Mouse (Mus musculus) kidney, adult 9 months (tissue): ENCODE measurements at regions not wholly inside any gene's neighbourhood (a gene's known extent, or its start where the extent isn't known, plus 50 kb on each side); places are given as distances from the start of the nearest gene placed in this dataset.
"Not testable (repeated sequence)": the region's sequence is repeated elsewhere in the genome, so short reads cannot be mapped to it uniquely, and the experiment has no call there.

ENCODE experiments used
- DNase-seq: peaks from one replicate; pipeline ENCODE4 v3.0.0; 2022

DNA sequence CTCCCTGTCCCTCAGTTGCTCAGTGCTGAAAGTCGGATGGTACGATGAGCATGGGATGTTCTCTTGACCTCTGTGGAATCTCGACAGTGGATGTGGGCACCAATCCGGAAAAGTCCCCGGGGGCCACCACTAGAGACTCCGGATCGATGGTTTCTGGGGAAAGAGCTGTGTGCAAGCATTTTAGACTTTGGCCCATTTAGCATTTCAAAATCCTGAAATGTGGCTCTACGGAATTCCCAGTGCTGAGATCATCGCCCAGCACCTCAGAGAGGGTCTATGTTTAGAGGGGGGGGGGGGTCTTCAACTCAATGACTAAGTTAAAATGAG, 68.6 kb downstream of the Tomm20 start:
- peak; percentile 35 for DNase-seq

GRCm38 (mm10) chr8:126876300-126877038, 69.2 kb downstream of the Tomm20 start:
- peak; percentile 95 for DNase-seq

DNA sequence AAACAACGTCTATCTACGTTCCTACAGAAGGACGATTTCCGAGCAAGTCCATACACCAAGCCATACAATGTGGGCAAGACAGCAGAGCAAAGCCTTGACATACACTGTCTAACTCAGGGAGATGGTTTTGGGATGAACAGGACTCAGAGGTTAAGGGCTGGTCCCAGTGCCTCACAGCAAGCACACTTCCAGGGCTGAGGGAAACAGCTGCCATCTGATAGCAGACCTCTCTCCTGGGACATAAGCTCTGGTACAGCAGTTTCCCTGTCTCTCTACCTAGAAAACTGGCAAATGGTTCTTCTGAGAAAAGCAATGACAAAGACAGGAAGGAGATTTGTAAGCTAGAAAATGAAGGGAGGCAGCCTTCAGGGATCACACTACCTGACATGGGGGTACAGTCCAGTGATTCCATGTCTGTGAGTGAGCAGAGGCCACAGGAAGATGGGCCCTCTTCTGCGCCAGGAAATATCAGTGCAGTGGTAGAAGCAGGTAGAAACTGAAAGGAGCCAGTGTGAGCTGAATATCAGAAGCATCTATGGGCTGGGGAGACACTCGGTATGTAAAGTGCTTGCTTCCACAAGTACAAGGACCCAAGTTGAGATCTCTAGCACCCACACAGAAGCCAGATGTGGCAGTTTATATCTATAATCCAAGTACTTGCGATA, 70.0 kb downstream of the Tomm20 start:
- peak; percentile 52 for DNase-seq

GRCm38 (mm10) chr8:126874846-126875245, 70.8 kb downstream of the Tomm20 start:
- no peak for DNase-seq

- DNase-seq, result no peak
These were observed 71.4 kb downstream of the Tomm20 start for GRCm38 (mm10) chr8:126874126-126874730.

- DNase-seq, result no peak
These were observed 72.3 kb downstream of the Tomm20 start for GRCm38 (mm10) chr8:126873306-126873705.

DNA sequence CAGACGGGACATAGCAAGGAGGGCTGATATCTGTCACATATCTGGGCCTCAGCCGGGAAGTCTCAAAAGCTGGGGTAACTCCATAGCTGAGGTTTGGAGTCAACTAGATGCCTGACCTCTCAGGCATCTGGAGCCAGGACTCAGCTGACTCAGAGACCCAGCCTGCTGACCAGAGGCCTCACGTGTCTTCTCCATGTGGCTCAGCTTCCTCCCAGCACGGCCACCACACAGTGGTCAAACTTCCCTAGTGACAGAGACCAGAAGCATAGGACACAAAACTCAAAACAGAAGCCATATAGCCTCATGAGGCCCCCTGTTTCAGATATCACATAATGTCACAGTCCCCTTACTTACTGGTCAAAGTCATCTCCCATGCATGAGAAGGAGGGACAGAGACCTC, 73.1 kb downstream of the Tomm20 start:
- peak; percentile 81 for DNase-seq

GRCm38 (mm10) chr8:126872133-126872532, 73.5 kb downstream of the Tomm20 start:
- no peak for DNase-seq

DNA sequence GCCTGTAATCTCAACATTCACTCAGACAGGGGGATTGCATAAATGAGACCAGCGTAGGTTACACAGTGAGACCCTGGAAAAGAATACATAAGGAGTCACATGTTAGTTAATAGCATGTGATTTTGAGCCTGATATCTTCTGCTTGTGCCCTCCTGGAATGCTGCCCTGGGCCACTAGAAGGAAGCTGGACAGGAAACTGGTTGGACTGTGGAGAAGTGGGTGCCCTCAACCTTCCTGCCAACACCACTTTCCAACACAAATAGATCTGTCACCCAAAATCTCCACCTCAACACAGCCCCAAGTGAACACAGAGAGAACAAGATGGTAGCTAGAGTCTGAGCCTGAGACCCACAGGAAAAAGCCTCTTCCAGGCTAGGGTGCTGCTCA, 76.2 kb downstream of the Tomm20 start:
- no peak for DNase-seq

- peak; percentile 78 for DNase-seq
These were observed 76.7 kb downstream of the Tomm20 start for GRCm38 (mm10) chr8:126868831-126869463.

DNA sequence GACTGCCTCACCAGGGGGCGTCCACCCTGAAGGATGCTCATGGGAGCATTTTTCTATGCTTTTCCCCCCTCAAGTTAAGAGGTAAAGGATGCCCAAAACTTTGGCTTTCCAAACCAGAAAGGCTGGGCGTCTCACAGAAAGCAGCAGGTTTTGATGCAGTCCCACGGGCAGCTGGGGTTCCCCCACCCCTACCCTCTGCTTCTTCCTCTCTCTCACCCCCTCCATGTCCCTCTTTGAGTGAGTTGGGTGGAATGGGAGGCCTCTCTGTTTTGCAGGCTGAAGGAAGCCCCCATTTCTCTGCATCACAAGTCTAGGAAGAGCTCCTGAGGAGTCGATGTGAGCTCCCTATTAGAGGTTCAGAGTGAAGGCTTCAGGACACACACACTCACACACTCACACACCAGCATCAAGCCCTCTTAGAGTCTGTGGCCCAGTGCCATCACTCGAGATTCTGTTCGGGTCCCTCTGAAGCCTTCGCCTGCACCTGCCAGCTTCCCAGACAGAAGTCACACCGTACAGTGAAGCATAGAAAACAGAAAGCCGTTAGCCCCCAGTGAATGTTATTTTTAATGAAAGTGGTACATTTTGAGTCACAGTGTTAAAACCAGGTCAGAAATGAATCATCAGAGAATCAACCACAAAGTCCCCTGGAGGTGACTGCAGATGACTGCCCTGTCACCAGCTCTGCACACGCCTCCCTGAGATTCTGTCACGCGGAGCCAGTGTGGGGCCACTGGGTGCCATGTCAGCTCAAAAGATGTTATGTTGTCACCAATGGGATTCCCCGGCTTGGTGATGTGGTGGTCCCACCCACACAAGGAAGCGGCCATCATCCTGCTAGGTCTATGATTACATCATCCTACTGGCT, 78.3 kb downstream of the Tomm20 start:
- DNase-seq, result no peak

GRCm38 (mm10) chr8:126864314-126864948, 81.2 kb downstream of the Tomm20 start:
- DNase-seq, result no peak

GRCm38 (mm10) chr8:126863661-126864060, 82.0 kb downstream of the Tomm20 start:
- not testable (repeated sequence) for DNase-seq

GRCm38 (mm10) chr8:126861754-126862153, 83.9 kb downstream of the Tomm20 start:
- DNase-seq, result no peak

- no peak for DNase-seq
These were observed 85.0 kb downstream of the Tomm20 start for GRCm38 (mm10) chr8:126860630-126861029.

GRCm38 (mm10) chr8:126859706-126860424, 85.8 kb downstream of the Tomm20 start:
- DNase-seq, result no peak

DNA sequence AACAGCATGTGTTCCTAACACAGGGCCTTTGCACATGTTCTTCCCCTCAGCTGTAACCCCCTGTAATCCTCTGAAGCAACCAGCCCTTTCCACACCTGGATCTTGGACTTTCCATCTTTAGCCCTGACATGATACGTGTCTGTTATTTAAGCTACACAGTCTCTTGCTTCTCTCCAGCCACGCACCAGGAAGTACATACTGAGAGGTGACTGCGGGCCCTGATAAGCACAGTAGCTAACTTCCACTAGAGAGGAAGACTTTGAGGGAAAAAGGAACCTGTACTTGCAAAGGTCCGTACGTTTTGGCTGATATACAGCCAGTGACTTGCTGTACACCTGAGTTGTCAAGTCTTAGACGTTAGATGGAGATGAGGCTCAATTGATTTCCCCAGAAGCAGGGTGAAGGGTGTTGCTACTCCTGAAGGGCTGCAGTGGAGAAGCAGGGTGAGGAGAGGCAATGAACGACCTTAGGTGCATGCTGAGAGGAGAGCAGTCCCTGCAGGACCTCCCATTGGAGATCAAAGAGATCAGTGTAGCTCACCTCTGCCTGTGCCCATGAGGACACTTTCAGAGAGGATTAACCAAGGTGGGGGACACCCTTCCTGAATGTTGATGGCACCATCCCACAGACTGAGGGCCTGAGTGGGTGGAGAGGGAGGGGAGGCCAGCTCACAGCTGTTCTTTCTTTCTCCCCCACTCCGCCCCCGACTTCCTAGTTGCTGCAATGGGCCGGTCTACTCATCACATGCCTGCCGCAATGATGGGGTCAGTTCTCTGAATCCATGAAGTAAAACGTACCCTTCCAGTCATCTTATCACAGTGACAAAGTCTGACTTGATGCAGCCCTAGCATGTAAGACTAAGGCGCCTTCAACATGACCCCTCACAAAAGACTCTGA, 88.1 kb downstream of the Tomm20 start:
- no peak for DNase-seq

DNA sequence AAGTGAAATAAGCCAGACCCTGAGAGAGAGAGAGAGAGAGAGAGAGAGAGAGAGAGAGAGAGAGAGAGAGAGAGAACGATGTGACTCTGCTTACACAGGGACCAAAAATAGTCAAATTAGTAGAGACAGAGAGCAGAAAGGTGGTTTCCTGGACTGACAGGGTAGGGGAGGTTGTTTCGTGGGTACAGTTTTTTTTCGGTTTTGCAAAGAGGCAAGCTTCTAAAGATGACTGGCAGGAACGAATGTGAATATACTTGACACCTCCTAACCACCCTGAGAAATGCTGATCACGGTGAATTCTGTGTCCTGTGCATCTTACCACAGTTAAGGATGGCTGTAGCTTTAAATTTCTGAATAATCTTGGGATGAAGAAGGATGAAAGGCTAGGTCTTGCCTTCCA, 89.7 kb downstream of the Tomm20 start:
- no peak for DNase-seq

DNA sequence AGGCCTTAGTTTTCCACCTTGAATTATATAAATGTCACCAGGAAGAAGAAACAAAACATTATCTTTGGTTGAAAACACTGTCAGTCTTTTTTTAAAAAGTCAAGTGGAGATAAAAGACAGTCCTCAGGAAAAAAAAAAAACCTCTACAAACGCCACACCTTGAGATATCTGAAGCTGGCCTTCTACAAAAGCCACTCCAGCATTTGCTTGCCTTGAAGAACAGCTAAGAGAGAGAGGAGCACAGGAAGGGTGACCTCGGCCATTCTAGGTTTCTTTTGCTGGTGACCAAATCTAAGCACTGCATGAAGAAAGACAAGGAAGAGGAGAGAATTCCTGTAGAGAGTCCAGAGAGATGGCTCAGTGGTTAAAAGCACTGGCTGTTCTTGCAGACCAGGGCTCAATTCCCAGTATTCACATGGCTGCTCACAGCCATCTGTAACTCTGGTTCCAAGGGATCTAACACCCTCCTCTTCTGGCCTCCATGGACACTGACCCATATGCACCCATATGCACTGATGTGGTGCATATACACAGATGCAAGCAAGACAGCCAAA, 90.5 kb downstream of the Tomm20 start:
- no peak for DNase-seq
